Comparison of ENCODE assay signal across 8 mouse cellular contexts in the genomic region with DNA sequence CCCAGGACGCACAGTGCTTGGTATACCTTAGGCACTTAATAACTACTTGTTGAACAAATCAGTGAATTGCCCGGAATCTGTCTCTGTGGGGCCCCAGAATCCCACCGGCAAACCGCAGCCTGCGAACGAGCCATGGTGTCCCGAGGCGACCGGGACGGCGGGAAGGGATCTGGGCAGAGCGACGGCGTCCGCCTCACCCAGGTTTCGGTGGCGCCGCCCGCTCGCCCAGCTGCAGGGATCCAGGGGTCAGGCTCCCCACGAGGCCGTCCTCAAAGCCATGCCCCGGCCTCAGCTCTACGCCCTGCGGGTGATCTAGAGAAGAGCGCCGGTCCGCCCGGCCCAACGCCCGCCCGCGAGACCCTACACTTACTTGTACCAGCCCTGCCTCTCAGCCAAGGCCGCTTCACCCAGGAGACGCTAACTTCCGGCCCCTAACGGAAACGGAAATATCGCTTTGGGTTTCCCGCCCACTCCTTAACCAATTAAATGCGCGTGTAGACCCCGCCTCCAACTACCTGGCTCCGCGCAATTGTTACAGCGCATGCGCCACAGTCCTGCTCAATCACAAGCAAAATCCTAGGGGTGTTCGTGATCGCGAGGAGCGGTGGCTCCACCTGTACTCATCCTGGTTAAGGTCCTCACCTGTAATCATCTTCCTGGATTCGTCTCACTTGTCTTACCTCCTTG. TPM values are rescaled to one million over a fixed set of nuclear protein-coding genes. Genes with fewer than 3 reads are reported as not detected.
DNase-seq lines count a peak whose midpoint lies in the region; ATAC-seq lines count a peak whose summit lies in the region.

A gene (minus strand): TSS at position 433 of the 687 bp plus-strand sequence.

- peak within 1 kb of the TSS; percentile 74 for H3K4me2 ChIP-seq in forebrain, embryonic 14.5 days (ENCODE audit: low read length)
- H3K4me2 ChIP-seq in neural tube, embryonic 15.5 days, result peak within 1 kb of the TSS; percentile 85

- peaks cover 12% of the 10 kb centered on the region for H3K4me1 ChIP-seq in forebrain, embryonic 14.5 days (ENCODE audit: control insufficient read depth, insufficient read depth, low read length)
- peaks cover 28% of the 10 kb centered on the region for H3K4me1 ChIP-seq in neural tube, embryonic 15.5 days

- WGBS in forebrain, embryonic 14.5 days, result 1% methylated on average over 46 of the region's 52 CpGs
- 0% methylated on average over 52 of the region's 52 CpGs for WGBS in neural tube, embryonic 15.5 days

- ATAC-seq in forebrain, embryonic 14.5 days, result peak; percentile 96
- peak; percentile 96 for ATAC-seq in neural tube, embryonic 15.5 days (ENCODE audit: low FRiP score)

- H3K9ac ChIP-seq in forebrain, embryonic 14.5 days (ENCODE audit: low read length), result peak within 1 kb of the TSS; percentile 87
- peak within 1 kb of the TSS; percentile 89 for H3K9ac ChIP-seq in neural tube, embryonic 15.5 days (replicated peaks)

- peaks cover 22% of the 10 kb centered on the region for H3K36me3 ChIP-seq in forebrain, embryonic 14.5 days (ENCODE audit: control insufficient read depth, insufficient read depth, low read length)
- H3K36me3 ChIP-seq in neural tube, embryonic 15.5 days, result peaks cover 20% of the 10 kb centered on the region

- H3K9me3 ChIP-seq in forebrain, embryonic 14.5 days (replicated peaks; ENCODE audit: control insufficient read depth, low read length), result no peaks in the 10 kb centered on the region
- H3K9me3 ChIP-seq in neural tube, embryonic 15.5 days (replicated peaks), result no peaks in the 10 kb centered on the region

- H3K27ac ChIP-seq in forebrain, embryonic 14.5 days (ENCODE audit: low read depth, low read length), result 0 out of 2 replicates have a peak within 1 kb of the TSS, but pooled peaks have one; percentile 22
- H3K27ac ChIP-seq in neural tube, embryonic 15.5 days (replicated peaks), result peak within 1 kb of the TSS; percentile 81

- DNase-seq in ES-CJ7 (ENCODE audit: low read depth, low spot score), result peak; percentile 99
- peak; percentile 96 for DNase-seq in cerebellum, adult 11 months
- DNase-seq in forebrain, embryonic 14.5 days (ENCODE audit: low spot score), result peak; percentile 99
- peak; percentile 89 to 91 for DNase-seq in heart, postnatal 14 days
- peak; percentile 96 for DNase-seq in layer of hippocampus, adult 11-12 months (ENCODE audit: low spot score)
- DNase-seq in lung, adult 18-20 months, result peak; percentile 95 to 97
- DNase-seq in testis, postnatal 14 days (ENCODE audit: low spot score), result peak; percentile 94

- H3K4me3 ChIP-seq in forebrain, embryonic 14.5 days (ENCODE audit: low read depth, low read length), result peak within 1 kb of the TSS; percentile 83
- peak within 1 kb of the TSS; percentile 94 for H3K4me3 ChIP-seq in neural tube, embryonic 15.5 days (replicated peaks)

- no peaks in the 10 kb centered on the region for H3K27me3 ChIP-seq in forebrain, embryonic 14.5 days (replicated peaks; ENCODE audit: control insufficient read depth, insufficient read depth, low read length)
- H3K27me3 ChIP-seq in neural tube, embryonic 15.5 days (replicated peaks), result 0 out of 2 replicates have a peak, but pooled peaks cover under 1% of the 10 kb centered on the region

- intact Hi-C loops in heart, postnatal 14 days (cut with DNase I), result no loop called here

RNA-seq across cellular contexts. Expression of the gene that starts here (rescaled TPM):
- 213 and 240 TPM in 2 replicates for polyA plus RNA-seq in forebrain, embryonic 14.5 days (2014; fragmentation: Nextera tagmentation; extraction: Ambion mirVana)
- 10 to 100 TPM; 39.5 to 41.5 TPM for total RNA-seq in heart, postnatal 14 days (2021)
- polyA plus RNA-seq in neural tube, embryonic 15.5 days (2015; fragmentation: Nextera tagmentation; extraction: Ambion mirVana), result 183 and 193 TPM in 2 replicates

Comparison
In these comparisons a context has a peak if more than half of its experiments do, and no peak if none do; other contexts are left out.
1. Peak in every context shown above with its lines: DNase-seq, ATAC-seq, H3K4me3 ChIP-seq and H3K27ac ChIP-seq.